Mouse (Mus musculus) cerebellum, adult 2 months (tissue): ENCODE measurements around the gene Ctnnbl1. TPM values are rescaled to one million over a fixed set of nuclear protein-coding genes. Genes with fewer than 3 reads are reported as not detected.

Source experiments
- DNase-seq, 2 experiments: peaks; one replicate each; pipeline ENCODE4 v3.0.0; 2021
- H3K27ac ChIP-seq: fragments of 200-500 bp; 2 replicates; pipeline ENCODE4 v1.5.1; 2012; ENCODE audit warnings: low read length, control low read depth, inconsistent platforms; ENCODE audit not compliant: insufficient read depth
- H3K27me3 ChIP-seq: fragments of 200-500 bp; 2 replicates; pipeline ENCODE4 v1.6.1; 2012; ENCODE audit warnings: inconsistent platforms, mild to moderate bottlenecking, low read length, moderate library complexity; ENCODE audit not compliant: control insufficient read depth, insufficient read depth
- H3K4me1 ChIP-seq: fragments of 200-500 bp; 2 replicates; pipeline ENCODE4 v1.6.1; 2011; ENCODE audit warnings: low read length; ENCODE audit not compliant: control insufficient read depth, insufficient read depth
- H3K4me3 ChIP-seq: fragments of 200-500 bp; replicated peaks from 2 replicates; pipeline ENCODE3; 2011; ENCODE audit warnings: mild to moderate bottlenecking, low read depth, low read length, control low read depth; ENCODE audit not compliant: insufficient read depth
- CTCF ChIP-seq: fragments of 200-500 bp; IDR thresholded peaks from 2 replicates; pipeline ENCODE4 v1.5.1; 2011; ENCODE audit warnings: low read depth, mild to moderate bottlenecking, control low read depth, low read length, moderate library complexity, borderline replicate concordance; ENCODE audit not compliant: insufficient read depth
- POLR2A ChIP-seq: fragments of 200-500 bp; IDR thresholded peaks from 2 replicates; pipeline ENCODE4 v1.6.1; 2011; ENCODE audit warnings: low read length, control low read depth, borderline replicate concordance; ENCODE audit not compliant: insufficient read depth
- WGBS: fragments of 180-500 bp; shearing (Covaris S2); methylation state at CpG from one replicate; pipeline ENCODE4 v1.1.7; 2018; 5-methylcytosine and 5-hydroxymethylcytosine counted together
- polyA plus RNA-seq: library from polyadenylated mRNA; depleted of rRNA; stranded (reverse); fragments of >200 nt; gene quantifications from 2 replicates; pipeline ENCODE4 v1.2.3, GENCODE M21; 2012

The Ctnnbl1 gene
- polyA plus RNA-seq, 1 experiment, result 30.0 TPM

DNA sequence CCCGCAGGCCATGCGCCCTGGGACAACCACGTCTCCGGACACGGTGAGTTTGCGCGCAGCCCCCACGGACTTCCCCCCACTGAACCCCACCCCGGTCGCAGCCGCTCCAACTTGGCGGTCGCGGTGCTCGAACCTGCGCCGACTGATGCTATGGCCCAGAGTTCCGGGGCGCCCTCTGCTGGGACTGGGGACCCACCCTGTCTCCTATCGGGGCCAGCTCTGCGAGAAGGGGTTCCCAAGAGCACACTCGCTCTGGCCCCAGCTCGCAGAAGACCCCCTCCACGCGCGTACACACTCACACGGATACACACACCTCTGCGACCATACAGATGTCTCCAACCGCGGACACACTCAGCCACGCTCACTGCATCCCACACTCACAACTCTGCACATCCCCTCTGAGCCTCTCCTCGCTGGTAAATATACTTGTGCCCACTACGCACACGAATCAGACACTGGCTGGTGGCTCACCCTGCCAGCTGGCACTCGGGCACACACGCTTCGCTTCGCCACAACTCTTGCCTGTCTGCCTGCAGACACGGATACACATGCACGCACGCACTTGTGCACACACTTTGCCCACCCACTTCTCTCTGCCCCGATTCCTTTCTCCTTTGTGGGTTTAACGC is 177.8 kb downstream of the Ctnnbl1 start:
- no peak for TF ChIP-seq CTCF
- TF ChIP-seq POLR2A, result no peak
- peak overlapping the region; percentile 20 for H3K4me3 ChIP-seq
- WGBS, result 17% methylated on average over 43 of the region's 43 CpGs
- DNase-seq, result peak in 1 of 2 experiments; percentile 24
- H3K27me3 ChIP-seq, result no peaks in the 10 kb centered on the region
- no peak overlapping the region for H3K27ac ChIP-seq
- H3K4me1 ChIP-seq, result no peaks in the 10 kb centered on the region

DNA sequence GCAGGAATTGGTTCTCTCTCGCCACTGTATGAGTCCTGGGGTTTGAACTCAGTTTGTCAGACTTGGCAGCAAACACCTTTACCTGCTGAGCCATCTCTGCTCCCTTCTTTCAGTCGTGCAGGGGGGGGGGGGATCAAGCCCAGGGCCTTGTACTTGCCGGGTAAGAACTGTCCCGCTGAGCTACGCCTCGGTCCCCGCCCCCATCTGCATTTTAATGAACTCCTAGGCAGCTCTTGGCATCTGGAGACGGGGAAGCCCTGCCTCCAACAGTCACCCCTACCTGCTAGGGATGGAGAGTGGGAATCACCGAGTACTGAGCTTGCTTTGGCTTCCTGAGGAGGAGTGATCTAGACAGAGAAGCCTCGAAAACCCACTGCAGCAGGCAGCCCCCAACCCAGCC is 181.3 kb downstream of the Ctnnbl1 start:
- no peaks in the 10 kb centered on the region; the same call in 1 of the 2 replicates for H3K4me1 ChIP-seq
- H3K4me3 ChIP-seq, result no peak overlapping the region
- WGBS, result 49% methylated on average over 10 of the region's 10 CpGs
- TF ChIP-seq CTCF (no peak), POLR2A (no peak)
- no peak overlapping the region for H3K27ac ChIP-seq
- no peaks in the 10 kb centered on the region for H3K27me3 ChIP-seq
- DNase-seq, result no peak

DNA sequence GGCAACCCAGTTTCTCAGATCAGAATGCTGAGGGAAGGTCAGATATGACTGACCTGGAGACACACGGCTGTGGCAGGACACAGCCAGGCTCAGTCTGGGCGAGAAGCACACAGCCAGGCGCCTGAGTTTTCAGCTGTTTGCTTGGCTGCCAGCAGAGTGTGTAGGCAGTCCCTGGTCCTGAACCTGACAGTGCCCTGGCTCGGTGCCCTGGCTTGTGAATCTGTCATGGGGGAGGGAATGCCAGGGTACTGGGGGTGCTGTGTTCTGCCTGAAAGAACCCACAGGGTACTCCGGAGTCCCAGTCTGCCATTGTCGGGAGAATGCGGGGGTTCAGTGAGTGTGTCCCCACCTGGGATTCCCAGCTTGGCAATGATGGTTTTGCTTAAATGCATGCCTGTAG is 184.3 kb downstream of the Ctnnbl1 start:
- H3K27me3 ChIP-seq, result no peaks in the 10 kb centered on the region
- TF ChIP-seq CTCF (no peak), POLR2A (no peak)
- no peaks in the 10 kb centered on the region; the same call in 1 of the 2 replicates for H3K4me1 ChIP-seq
- H3K27ac ChIP-seq, result no peak overlapping the region
- 13% methylated on average over 7 of the region's 7 CpGs for WGBS
- no peak overlapping the region for H3K4me3 ChIP-seq
- DNase-seq, result peak; percentile 30 to 57

DNA sequence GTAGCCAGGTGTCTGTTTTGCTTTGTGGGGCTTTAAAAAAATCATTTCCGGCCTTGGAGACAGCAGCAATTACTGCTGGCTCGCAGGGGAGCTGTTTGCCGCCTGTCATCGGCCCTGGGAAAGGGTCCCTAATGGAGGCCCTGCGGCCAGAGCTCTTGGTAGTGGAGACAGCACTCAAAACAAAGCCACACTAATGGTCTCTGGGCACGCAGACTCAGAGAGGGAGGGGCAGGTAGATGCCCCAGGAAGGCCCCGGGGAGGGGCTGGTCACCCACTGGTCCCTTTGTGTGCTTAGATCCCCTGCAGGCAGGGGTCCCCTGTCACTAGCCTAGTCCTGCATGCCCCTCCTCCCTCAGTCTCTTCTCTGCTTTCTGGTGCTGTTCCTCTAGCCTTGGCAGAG is 186.2 kb downstream of the Ctnnbl1 start:
- H3K27me3 ChIP-seq, result no peaks in the 10 kb centered on the region
- no peak overlapping the region for H3K27ac ChIP-seq
- no peak for DNase-seq
- no peak for TF ChIP-seq POLR2A
- TF ChIP-seq CTCF, result no peak
- no peaks in the 10 kb centered on the region; the same call in 1 of the 2 replicates for H3K4me1 ChIP-seq
- 51% methylated on average over 7 of the region's 7 CpGs for WGBS
- no peak overlapping the region for H3K4me3 ChIP-seq

- Histone ChIP-seq H3K27me3 (no peaks in the 10 kb centered on the region), H3K4me1 (no peaks in the 10 kb centered on the region; the same call in 1 of the 2 replicates), H3K27ac (no peak overlapping the region), H3K4me3 (no peak overlapping the region)
- no peak for TF ChIP-seq CTCF
- no peak for TF ChIP-seq POLR2A
- WGBS, result 19% methylated on average over 5 of the region's 5 CpGs
- DNase-seq, result no peak
Measured at GRCm38 (mm10) chr2:157924504-157924903, 187.3 kb downstream of the Ctnnbl1 start.

GRCm38 (mm10) chr2:157926502-157926901 is 189.3 kb downstream of the Ctnnbl1 start:
- DNase-seq, result no peak
- no peak overlapping the region for H3K27ac ChIP-seq

DNA sequence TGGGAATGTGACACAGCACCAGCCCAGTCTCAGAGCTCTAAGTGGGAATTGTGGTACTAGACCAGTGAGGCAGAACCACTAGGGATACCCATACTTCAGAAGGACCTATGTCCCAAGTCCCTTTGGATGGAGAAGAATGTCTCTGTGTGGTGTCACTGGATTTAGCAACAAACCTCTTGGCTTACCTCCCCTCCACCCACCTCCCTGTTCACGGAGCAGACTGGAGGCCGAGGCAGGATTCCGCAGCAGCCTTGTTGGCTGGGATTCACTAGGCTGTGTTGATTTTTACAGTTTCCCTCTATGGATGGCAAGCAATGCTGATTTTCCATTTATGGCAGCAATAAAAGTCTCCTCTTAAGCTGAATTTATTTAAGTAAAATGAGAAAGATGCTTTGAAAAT is 189.7 kb downstream of the Ctnnbl1 start:
- WGBS, result 80% methylated on average over 3 of the region's 3 CpGs
- H3K4me1 ChIP-seq, result no peaks in the 10 kb centered on the region
- DNase-seq, result no peak
- H3K4me3 ChIP-seq, result no peak overlapping the region
- TF ChIP-seq POLR2A (no peak), CTCF (no peak)
- H3K27ac ChIP-seq, result no peak overlapping the region
- H3K27me3 ChIP-seq, result no peaks in the 10 kb centered on the region

More at GRCm38 (mm10) chr2:157926502-157926901, 189.3 kb downstream of the Ctnnbl1 start:
- Histone ChIP-seq H3K4me1 (no peaks in the 10 kb centered on the region; the same call in 1 of the 2 replicates), H3K4me3 (no peak overlapping the region), H3K27me3 (no peaks in the 10 kb centered on the region)
- WGBS, result 52% methylated on average over 7 of the region's 7 CpGs
- TF ChIP-seq CTCF (no peak), POLR2A (no peak)

DNA sequence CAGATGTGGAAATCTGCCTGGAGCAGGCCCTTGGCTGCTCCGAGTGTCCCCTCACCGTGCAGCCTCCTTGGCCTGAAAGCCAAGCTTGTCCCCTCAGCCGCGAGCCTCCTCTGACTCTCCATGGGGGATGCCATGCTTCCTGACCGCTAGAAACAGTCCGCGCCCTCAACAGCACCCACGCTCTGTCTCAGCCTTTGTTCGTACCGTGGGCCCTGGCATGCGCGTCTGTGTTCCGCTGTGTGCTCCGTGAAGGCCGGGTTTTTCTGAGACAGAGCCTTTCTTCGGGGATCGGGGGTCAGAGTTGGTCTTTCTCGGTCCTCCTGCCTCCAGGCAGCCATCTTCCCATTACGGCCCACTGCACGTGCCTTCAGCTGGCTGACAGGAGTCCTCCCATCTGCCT is 190.2 kb downstream of the Ctnnbl1 start:
- H3K4me1 ChIP-seq, result no peaks in the 10 kb centered on the region
- H3K27me3 ChIP-seq, result no peaks in the 10 kb centered on the region
- H3K27ac ChIP-seq, result no peak overlapping the region
- WGBS, result 60% methylated on average over 20 of the region's 20 CpGs
- TF ChIP-seq POLR2A (no peak), CTCF (no peak)
- H3K4me3 ChIP-seq, result no peak overlapping the region
- no peak for DNase-seq
